Mouse (Mus musculus) left cerebral cortex, postnatal 10 days (tissue): ENCODE results near the gene Dnm3. TPM values are rescaled to one million over a fixed set of nuclear protein-coding genes. Genes with fewer than 3 reads are reported as not detected.
A peak's percentile ranks its signal among the peaks of the same experiment; 100 is the strongest.

Source experiments
- DNase-seq, 2 experiments: peaks; one replicate each; pipeline ENCODE4 v3.0.0; 2021 to 2022; ENCODE audit warnings: low spot score in 2 of 2, mixed read lengths in 1 of 2; ENCODE audit errors: extremely low spot score in 1 of 2
- intact Hi-C: fragments of 180-260 bp; cut with DNase I; formaldehyde crosslinking; loops from one replicate; pipeline ENCODE4 v1.15.1; 2025
- total RNA-seq, 2 experiments: library from RNA; stranded (reverse); gene quantifications; 2 replicates each; pipeline ENCODE4 v1.2.3; 2021

Dnm3 gene
- 10 to 100 TPM; 74.5 to 81.2 TPM for total RNA-seq

- intact Hi-C loops = loop anchor here (10.0 kb wide), 1 partner anchor 113 kb away; no protein-coding TSS in a partner anchor
Observed at GRCm38 (mm10) chr1:162477246-162478209, at the start of gene Dnm3. TSS of gene Dnm3 (minus strand) at chr1:162478034.

GRCm38 (mm10) chr1:162515116-162515515 is 37.3 kb upstream of the Dnm3 start:
- no peak for DNase-seq
- intact Hi-C loops = no loop called here

More at GRCm38 (mm10) chr1:162477246-162478209, at the start of gene Dnm3:
- peak; percentile 87 to 94 for DNase-seq

- no peak for DNase-seq
- intact Hi-C loops = no loop called here
Observed at GRCm38 (mm10) chr1:162510013-162510356, 32.2 kb upstream of the Dnm3 start.

GRCm38 (mm10) chr1:162509329-162510012 is 31.6 kb upstream of the Dnm3 start:
- intact Hi-C loops = no loop called here
- DNase-seq = no peak

GRCm38 (mm10) chr1:162508211-162509005 is 30.6 kb upstream of the Dnm3 start:
- no peak for DNase-seq
- intact Hi-C loops = no loop called here

- intact Hi-C loops = no loop called here
- no peak for DNase-seq
Observed at GRCm38 (mm10) chr1:162506516-162506915, 28.7 kb upstream of the Dnm3 start.

GRCm38 (mm10) chr1:162505649-162506048 is 27.8 kb upstream of the Dnm3 start:
- intact Hi-C loops = no loop called here
- no peak for DNase-seq

GRCm38 (mm10) chr1:162476531-162477080 is 1.2 kb downstream of the Dnm3 start:
- no peak for DNase-seq
- intact Hi-C loops = loop anchor here (10.0 kb wide), 1 partner anchor 112 kb away; no protein-coding TSS in a partner anchor

- intact Hi-C loops = loop anchor here (10.0 kb wide), 1 partner anchor 108 kb away; no protein-coding TSS in a partner anchor
- DNase-seq = no peak
Observed at GRCm38 (mm10) chr1:162472949-162473348, 4.9 kb downstream of the Dnm3 start.

GRCm38 (mm10) chr1:162471089-162471488 is 6.7 kb downstream of the Dnm3 start:
- intact Hi-C loops = loop anchor here (10.0 kb wide), 1 partner anchor 106 kb away; no protein-coding TSS in a partner anchor
- no peak for DNase-seq

- DNase-seq = no peak
- intact Hi-C loops = loop anchor here (10.0 kb wide), 1 partner anchor 105 kb away; no protein-coding TSS in a partner anchor
Observed at GRCm38 (mm10) chr1:162469752-162470280, 8.0 kb downstream of the Dnm3 start.

GRCm38 (mm10) chr1:162463676-162464075 is 14.2 kb downstream of the Dnm3 start:
- intact Hi-C loops = no loop called here
- no peak for DNase-seq

GRCm38 (mm10) chr1:162458711-162459110 is 19.1 kb downstream of the Dnm3 start:
- DNase-seq = no peak
- intact Hi-C loops = no loop called here

GRCm38 (mm10) chr1:162456861-162457260 is 21.0 kb downstream of the Dnm3 start:
- intact Hi-C loops = no loop called here
- DNase-seq = no peak

- DNase-seq = peak; percentile 36 to 43
- intact Hi-C loops = no loop called here
Observed at GRCm38 (mm10) chr1:162456406-162456805, 21.4 kb downstream of the Dnm3 start.

- intact Hi-C loops = no loop called here
- DNase-seq = no peak
Observed at GRCm38 (mm10) chr1:162453578-162453977, 24.3 kb downstream of the Dnm3 start.

GRCm38 (mm10) chr1:162453030-162453429 is 24.8 kb downstream of the Dnm3 start:
- no peak for DNase-seq
- intact Hi-C loops = no loop called here

- intact Hi-C loops = no loop called here
- DNase-seq = no peak
Observed at GRCm38 (mm10) chr1:162449161-162449909, 28.5 kb downstream of the Dnm3 start.
